Comparison of ENCODE assay signal across 1 mouse cellular context in the genomic region with DNA sequence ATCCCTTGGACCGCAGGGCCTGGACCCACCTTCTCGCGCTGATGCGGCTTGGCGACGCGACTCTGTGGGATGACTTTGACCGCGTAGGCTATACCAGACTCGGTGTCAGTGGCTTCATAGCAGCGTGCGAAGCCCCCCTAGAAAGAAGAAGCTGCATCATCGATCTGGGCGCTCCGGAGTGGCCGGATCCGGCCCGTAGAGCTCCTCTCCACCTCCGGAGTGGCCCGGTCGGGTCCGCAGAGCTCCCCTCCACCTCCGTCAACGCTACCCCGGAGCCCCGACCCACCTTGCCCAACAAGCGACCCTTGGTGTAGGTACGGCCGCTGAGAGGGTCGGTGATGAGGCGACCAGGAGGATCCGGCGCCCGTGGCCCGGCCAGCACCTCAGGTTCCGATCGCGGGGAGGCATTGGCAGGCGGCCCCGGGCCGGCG.
TF ChIP-seq lines count a peak whose summit lies in the region.

No protein-coding gene starts in this region.

TF ChIP-seq in MEL, 35 proteins besides CTCF, POLR2A, EP300 and RAD21 (continued from another document):
- no peak for TF ChIP-seq SMC3 (IDR thresholded peaks at IDR 0.05; ENCODE audit: low read depth, low read length)
- no peak for TF ChIP-seq CHD2 (IDR thresholded peaks at IDR 0.05; ENCODE audit: low read length)
- TF ChIP-seq USF1 (IDR thresholded peaks at IDR 0.05; ENCODE audit: low read depth, low read length) = no peak
- TF ChIP-seq ETS1 (IDR thresholded peaks at IDR 0.05; ENCODE audit: low read depth, low read length) = no peak
- no peak for TF ChIP-seq CHD1 (IDR thresholded peaks at IDR 0.05; ENCODE audit: low read depth, low read length)
- TF ChIP-seq ZKSCAN1 (IDR thresholded peaks at IDR 0.05; ENCODE audit: low read depth, low read length) = no peak
- no peak for TF ChIP-seq NRF1 (IDR thresholded peaks at IDR 0.05; ENCODE audit: insufficient read depth, low read depth, low read length, poor library complexity, severe bottlenecking)
